In genomic region chr19:45207662-45208437, GRCm38 (mm10) we compare ENCODE assay signal across 7 mouse cellular contexts. TPM values are rescaled to one million over a fixed set of nuclear protein-coding genes. Genes with fewer than 3 reads are reported as not detected.
DNase-seq lines count a peak whose midpoint lies in the region; TF ChIP-seq lines count a peak whose summit lies in the region.

No protein-coding gene starts in this region.

- no peak for TF ChIP-seq POLR2A in ES-Bruce4 (IDR thresholded peaks at IDR 0.05; ENCODE audit: insufficient read depth, low read length)

- H3K9me3 ChIP-seq in ES-Bruce4 (replicated peaks; ENCODE audit: control insufficient read depth, insufficient read depth, low read length, poor library complexity, severe bottlenecking), result peaks cover 6% of the 10 kb centered on the region; the same call in 1 of the 2 replicates

- peak overlapping the region; percentile 23; the same call in 1 of the 2 replicates for H3K27ac ChIP-seq in ES-Bruce4 (ENCODE audit: insufficient read depth, low read length)

- no peaks in the 10 kb centered on the region for H3K27me3 ChIP-seq in ES-Bruce4 (ENCODE audit: control insufficient read depth, insufficient read depth, low read length, poor library complexity, severe bottlenecking)

- peak overlapping the region; percentile 41 for H3K4me3 ChIP-seq in ES-Bruce4 (ENCODE audit: low read depth, low read length)

- intact Hi-C loops in heart, postnatal 14 days (cut with DNase I), result no loop called here

- TF ChIP-seq CTCF in ES-Bruce4 (IDR thresholded peaks at IDR 0.05; ENCODE audit: low read depth, low read length), result no peak

- no peak for TF ChIP-seq EP300 in ES-Bruce4 (IDR thresholded peaks at IDR 0.05; ENCODE audit: insufficient read depth, low read depth, low read length)

- H3K4me1 ChIP-seq in ES-Bruce4 (ENCODE audit: control insufficient read depth, insufficient read depth, low read length), result peaks cover 4% of the 10 kb centered on the region

- DNase-seq in 416B (ENCODE audit: low read depth), result peak; percentile 17
- DNase-seq in heart, postnatal 14 days, result peak; percentile 54 to 60
- DNase-seq in liver, result peak; percentile 37
- DNase-seq in layer of hippocampus, adult 18-20 months (ENCODE audit: low spot score in 2 of 2), result no peak
- no peak for DNase-seq in B cell, adult 2 months
- DNase-seq in urinary bladder, postnatal 10 days (ENCODE audit: low spot score), result no peak

- H3K9ac ChIP-seq in ES-Bruce4 (ENCODE audit: low read depth, poor library complexity, severe bottlenecking), result no peak overlapping the region

- H3K36me3 ChIP-seq in ES-Bruce4 (ENCODE audit: control insufficient read depth, insufficient read depth, low read length, poor library complexity, severe bottlenecking), result no peaks in the 10 kb centered on the region

RNA-seq across cellular contexts. Expression of gene Lbx1, which starts 27.8 kb away (rescaled TPM):
- not detected in 2 replicates for polyA plus RNA-seq in ES-Bruce4 (2011; ENCODE audit: insufficient read depth, insufficient read length, low read depth, missing spikeins)
- not detected for total RNA-seq in heart, postnatal 14 days (2021)
- not detected for total RNA-seq in layer of hippocampus, adult 18-20 months (2021)

RNA-seq across cellular contexts. Expression of gene Tlx1, which starts 57.4 kb away (rescaled TPM):
- not detected in 2 replicates for polyA plus RNA-seq in ES-Bruce4 (2011; ENCODE audit: insufficient read depth, insufficient read length, low read depth, missing spikeins)
- under 1 TPM; 0.22 to 0.27 TPM for total RNA-seq in heart, postnatal 14 days (2021)
- not detected for total RNA-seq in layer of hippocampus, adult 18-20 months (2021)

Comparison
In these comparisons a context has a peak if more than half of its experiments do, and no peak if none do; other contexts are left out.
1. DNase-seq: peak in 416B (single experiment), heart, postnatal 14 days (2 of 2) and liver (single experiment); none in layer of hippocampus, adult 18-20 months (0 of 2), B cell, adult 2 months (0 of 2) and urinary bladder, postnatal 10 days (single experiment).